Comparison of ENCODE assay signal across 9 mouse cellular contexts in the genomic region with DNA sequence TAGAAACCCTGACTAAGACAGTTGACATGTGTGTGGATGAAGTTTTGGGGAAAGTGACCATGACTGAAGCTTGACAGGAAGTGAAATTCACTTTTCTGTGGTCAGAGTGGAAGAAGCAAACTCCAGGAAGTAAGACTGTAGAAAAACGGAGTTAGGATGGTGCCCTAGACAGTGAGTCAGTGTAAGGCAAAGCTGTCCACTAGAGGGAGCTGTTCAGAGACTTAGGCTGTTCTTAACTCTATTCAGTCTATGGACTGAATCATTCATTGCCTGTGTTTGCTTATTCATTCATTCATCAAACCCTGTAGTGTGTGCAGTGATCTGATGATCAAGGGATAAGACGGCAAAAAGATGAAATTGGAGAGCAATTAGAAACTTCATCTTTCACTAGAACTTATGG.
A peak's percentile ranks its signal among the peaks of the same experiment; 100 is the strongest.
DNase-seq lines count a peak whose midpoint lies in the region; ATAC-seq lines count a peak whose summit lies in the region.
"Had no signal": no experiment of that assay in that cellular context is flagged by ENCODE, and none has a peak within 500 bp of the region (broad histone marks: within the 10 kb centered on the region; RNA-seq: fewer than 3 reads in every experiment).

No protein-coding gene starts in this region.

- H3K4me2 ChIP-seq in neural tube, embryonic 15.5 days = no peak overlapping the region
- H3K4me2 ChIP-seq in intestine, embryonic 16.5 days (ENCODE audit: low read depth, low read length) = no peak overlapping the region

- ATAC-seq in neural tube, embryonic 15.5 days (ENCODE audit: low FRiP score) = no peak
- ATAC-seq in intestine, embryonic 16.5 days = no peak

- no peaks in the 10 kb centered on the region for H3K27me3 ChIP-seq in neural tube, embryonic 15.5 days (replicated peaks)
- H3K27me3 ChIP-seq in intestine, embryonic 16.5 days (replicated peaks; ENCODE audit: control insufficient read depth, insufficient read depth, low read length) = no peaks in the 10 kb centered on the region

- 71% methylated on average over 2 of the region's 2 CpGs for WGBS in neural tube, embryonic 15.5 days
- 58% methylated on average over 2 of the region's 2 CpGs for WGBS in intestine, embryonic 16.5 days

- no peak overlapping the region for H3K4me3 ChIP-seq in neural tube, embryonic 15.5 days (replicated peaks)
- no peak overlapping the region for H3K4me3 ChIP-seq in intestine, embryonic 16.5 days (ENCODE audit: low read length)

- DNase-seq in cerebellum, postnatal 14 days = peak; percentile 65 to 73
- no peak for DNase-seq in cerebellum, adult 11 months
- DNase-seq in neural tube, embryonic 10.5 days (ENCODE audit: extremely low spot score, low spot score) = peak; percentile 22
- DNase-seq in kidney, postnatal 4 days = peak; percentile 25 to 40
- DNase-seq in mesoderm, embryonic 11.5 days (ENCODE audit: low read depth, low spot score) = peak; percentile 52
- no peak for DNase-seq in ovary, adult 18-20 months (ENCODE audit: low spot score)

- no peak overlapping the region for H3K27ac ChIP-seq in neural tube, embryonic 15.5 days (replicated peaks)
- no peak overlapping the region for H3K27ac ChIP-seq in intestine, embryonic 16.5 days (ENCODE audit: low read length)

- no peak overlapping the region for H3K9ac ChIP-seq in neural tube, embryonic 15.5 days (replicated peaks)
- H3K9ac ChIP-seq in intestine, embryonic 16.5 days (ENCODE audit: low read depth, low read length) = no peak overlapping the region

- no peaks in the 10 kb centered on the region for H3K4me1 ChIP-seq in neural tube, embryonic 15.5 days
- no peaks in the 10 kb centered on the region for H3K4me1 ChIP-seq in intestine, embryonic 16.5 days (ENCODE audit: control insufficient read depth, insufficient read depth, low read length)

- H3K36me3 ChIP-seq in neural tube, embryonic 15.5 days = no peaks in the 10 kb centered on the region
- no peaks in the 10 kb centered on the region for H3K36me3 ChIP-seq in intestine, embryonic 16.5 days (ENCODE audit: control insufficient read depth, insufficient read depth, low read length)
- H3K36me3 ChIP-seq: G1E had no signal

- no peaks in the 10 kb centered on the region for H3K9me3 ChIP-seq in neural tube, embryonic 15.5 days (replicated peaks)
- H3K9me3 ChIP-seq in intestine, embryonic 16.5 days (ENCODE audit: control insufficient read depth, low read length) = no peaks in the 10 kb centered on the region

Comparison
In these comparisons a context has a peak if more than half of its experiments do, and no peak if none do; other contexts are left out.
1. DNase-seq: peak in cerebellum, postnatal 14 days (2 of 2), neural tube, embryonic 10.5 days (single experiment), kidney, postnatal 4 days (2 of 2) and mesoderm, embryonic 11.5 days (single experiment); none in cerebellum, adult 11 months (single experiment) and ovary, adult 18-20 months (single experiment).